Mouse (Mus musculus) CH12.LX (cell line): ENCODE results near the gene Lgals4. TPM values are rescaled to one million over a fixed set of nuclear protein-coding genes. Genes with fewer than 3 reads are reported as not detected.
A peak's percentile ranks its signal among the peaks of the same experiment; 100 is the strongest.

Experiments used
- DNase-seq: peaks from one replicate; pipeline ENCODE4 v3.0.0-alpha.2; 2013; ENCODE audit errors: extremely low read depth
- H3K27ac ChIP-seq: 2 replicates; pipeline ENCODE4 v1.5.1; 2012; ENCODE audit warnings: low read depth, mild to moderate bottlenecking, control low read depth, moderate library complexity; ENCODE audit not compliant: insufficient read depth
- H3K27me3 ChIP-seq: replicated peaks from 2 replicates; pipeline ENCODE3; 2012; ENCODE audit warnings: inconsistent platforms
- H3K36me3 ChIP-seq, 2 experiments: replicated peaks in 1 of 2; 2 replicates each; pipeline versions ENCODE3 to v1.6.1; 2012; ENCODE audit warnings: inconsistent platforms in 1 of 2, low read length in 1 of 2, mild to moderate bottlenecking in 1 of 2, mixed read lengths in 1 of 2, moderate library complexity in 1 of 2; ENCODE audit not compliant: control insufficient read depth in 1 of 2, insufficient read depth in 1 of 2
- H3K4me1 ChIP-seq, 2 experiments: 2 replicates each; pipeline ENCODE4 v1.6.1; 2012; ENCODE audit warnings: inconsistent platforms in 1 of 2, moderate library complexity in 1 of 2; ENCODE audit not compliant: insufficient read depth in 2 of 2, control insufficient read depth in 1 of 2
- H3K4me2 ChIP-seq: 2 replicates; pipeline ENCODE4 v1.6.1; 2012; ENCODE audit warnings: low read depth, mild to moderate bottlenecking, control low read depth; ENCODE audit not compliant: poor library complexity, insufficient read depth, severe bottlenecking
- H3K4me3 ChIP-seq, 3 experiments: fragments of 150-350 bp in 1 of 3; sonication (generic) in 1 of 3; replicated peaks in 1 of 3; 2 replicates each; pipeline versions ENCODE3 to v1.5.1; 2011 to 2012; ENCODE audit warnings: low read depth in 2 of 3, low read length in 2 of 3, mild to moderate bottlenecking in 2 of 3, moderate library complexity in 2 of 3, control low read depth in 1 of 3, improper control_type of control experiment in 1 of 3, inconsistent platforms in 1 of 3, mixed read lengths in 1 of 3; ENCODE audit not compliant: poor library complexity in 1 of 3
- H3K79me2 ChIP-seq: replicated peaks from 2 replicates; pipeline ENCODE4 v1.6.1; 2012; ENCODE audit warnings: mild to moderate bottlenecking, moderate library complexity; ENCODE audit not compliant: control insufficient read depth, poor library complexity, insufficient read depth, severe bottlenecking; ENCODE audit errors: extremely low read depth
- H3K9ac ChIP-seq: 2 replicates; pipeline ENCODE4 v1.6.1; 2012; ENCODE audit warnings: low read depth, mild to moderate bottlenecking, control low read depth, moderate library complexity; ENCODE audit not compliant: insufficient read depth
- H3K9me3 ChIP-seq: replicated peaks from 2 replicates; pipeline ENCODE3; 2012; ENCODE audit warnings: low read length, inconsistent platforms, mixed read lengths
- BHLHE40 ChIP-seq: IDR thresholded peaks from 2 replicates; pipeline ENCODE4 v1.6.1; 2011; ENCODE audit warnings: mild to moderate bottlenecking, low read depth, low read length, improper control_type of control experiment
- CHD1 ChIP-seq: IDR thresholded peaks from 2 replicates; pipeline ENCODE4 v1.6.1; 2012; ENCODE audit warnings: low read depth, low read length, improper control_type of control experiment, inconsistent platforms
- CHD2 ChIP-seq: IDR thresholded peaks from 2 replicates; pipeline ENCODE4 v1.6.1; 2011; ENCODE audit warnings: low read length, improper control_type of control experiment
- CTCF ChIP-seq, 2 experiments: IDR thresholded peaks in 1 of 2; conservative IDR thresholded peaks in 1 of 2; 2 replicates each; pipeline ENCODE4 v1.5.1; 2011 to 2012; ENCODE audit warnings: low read depth in 2 of 2, low read length in 2 of 2, improper control_type of control experiment in 1 of 2, inconsistent platforms in 1 of 2, mild to moderate bottlenecking in 1 of 2, moderate library complexity in 1 of 2
- E2F4 ChIP-seq: IDR thresholded peaks from 2 replicates; pipeline ENCODE4 v1.6.1; 2011; ENCODE audit warnings: low read depth, low read length, improper control_type of control experiment; ENCODE audit not compliant: insufficient replicate concordance
- ELF1 ChIP-seq: IDR thresholded peaks from 2 replicates; pipeline ENCODE4 v1.6.1; 2014; ENCODE audit warnings: low read depth, mild to moderate bottlenecking, inconsistent platforms, low read length, improper control_type of control experiment
- ETS1 ChIP-seq: conservative IDR thresholded peaks from 2 replicates; pipeline ENCODE4 v1.6.1; 2012; ENCODE audit warnings: low read depth, mild to moderate bottlenecking, inconsistent platforms, low read length, improper control_type of control experiment, moderate library complexity
- HCFC1 ChIP-seq: IDR thresholded peaks from 2 replicates; pipeline ENCODE4 v1.6.1; 2012; ENCODE audit warnings: low read depth, mild to moderate bottlenecking, inconsistent platforms, low read length, improper control_type of control experiment
- IRF4 ChIP-seq: IDR thresholded peaks from 2 replicates; pipeline ENCODE4 v1.6.1; 2014; ENCODE audit warnings: low read depth, mild to moderate bottlenecking, inconsistent platforms, low read length, improper control_type of control experiment
- KAT2A ChIP-seq: IDR thresholded peaks from 2 replicates; pipeline ENCODE4 v1.6.1; 2012; ENCODE audit warnings: low read length, improper control_type of control experiment, inconsistent platforms; ENCODE audit not compliant: insufficient replicate concordance
- MAX ChIP-seq: IDR thresholded peaks from 2 replicates; pipeline ENCODE4 v1.6.1; 2011; ENCODE audit warnings: low read length, improper control_type of control experiment
- MAZ ChIP-seq: IDR thresholded peaks from 2 replicates; pipeline ENCODE4 v1.6.1; 2012; ENCODE audit warnings: low read depth, mild to moderate bottlenecking, inconsistent platforms, low read length, improper control_type of control experiment, moderate library complexity
- MEF2A ChIP-seq: IDR thresholded peaks from 2 replicates; pipeline ENCODE4 v1.6.1; 2014; ENCODE audit warnings: low read depth, mild to moderate bottlenecking, inconsistent platforms, low read length, improper control_type of control experiment, borderline replicate concordance
- MXI1 ChIP-seq: IDR thresholded peaks from 2 replicates; pipeline ENCODE4 v1.6.1; 2011; ENCODE audit warnings: mild to moderate bottlenecking, low read depth, low read length, improper control_type of control experiment
- MYC ChIP-seq: IDR thresholded peaks from 2 replicates; pipeline ENCODE4 v1.6.1; 2011; ENCODE audit warnings: low read depth, mild to moderate bottlenecking, improper control_type of control experiment, low read length
- NELFE ChIP-seq: IDR thresholded peaks from 2 replicates; pipeline ENCODE4 v1.6.1; 2011; ENCODE audit warnings: low read depth, low read length, improper control_type of control experiment
- NRF1 ChIP-seq: IDR thresholded peaks from 2 replicates; pipeline ENCODE4 v1.6.1; 2014; ENCODE audit warnings: low read depth, mild to moderate bottlenecking, inconsistent platforms, low read length, improper control_type of control experiment, moderate library complexity
- PAX5 ChIP-seq: IDR thresholded peaks from 2 replicates; pipeline ENCODE4 v1.6.1; 2012; ENCODE audit warnings: low read length, inconsistent platforms, mixed read lengths
- POLR2A ChIP-seq: IDR thresholded peaks from 2 replicates; pipeline ENCODE4 v1.6.1; 2011; ENCODE audit warnings: low read depth, mild to moderate bottlenecking, improper control_type of control experiment, low read length
- POLR2AphosphoS2 ChIP-seq: IDR thresholded peaks from 2 replicates; pipeline ENCODE4 v1.6.1; 2011; ENCODE audit warnings: low read depth, low read length, improper control_type of control experiment
- RAD21 ChIP-seq: IDR thresholded peaks from 2 replicates; pipeline ENCODE4 v1.6.1; 2011; ENCODE audit warnings: low read depth, mild to moderate bottlenecking, low read length, improper control_type of control experiment, moderate library complexity
- SIN3A ChIP-seq: IDR thresholded peaks from 2 replicates; pipeline ENCODE4 v1.6.1; 2012; ENCODE audit warnings: low read length, improper control_type of control experiment, inconsistent platforms
- SMC3 ChIP-seq: IDR thresholded peaks from 2 replicates; pipeline ENCODE4 v1.6.1; 2011; ENCODE audit warnings: low read depth, low read length, improper control_type of control experiment
- TCF12 ChIP-seq: IDR thresholded peaks from 2 replicates; pipeline ENCODE4 v1.6.1; 2014; ENCODE audit warnings: low read depth, mild to moderate bottlenecking, inconsistent platforms, low read length, improper control_type of control experiment
- UBTF ChIP-seq: IDR thresholded peaks from 2 replicates; pipeline ENCODE4 v1.6.1; 2012; ENCODE audit warnings: low read depth, mild to moderate bottlenecking, inconsistent platforms, low read length, improper control_type of control experiment, moderate library complexity
- USF1 ChIP-seq: IDR thresholded peaks from 2 replicates; pipeline ENCODE4 v1.6.1; 2014; ENCODE audit warnings: low read depth, mild to moderate bottlenecking, inconsistent platforms, low read length, improper control_type of control experiment
- ZC3H11A ChIP-seq: IDR thresholded peaks from 2 replicates; pipeline ENCODE4 v1.6.1; 2012; ENCODE audit warnings: low read depth, mild to moderate bottlenecking, inconsistent platforms, low read length, improper control_type of control experiment
- ZMIZ1 ChIP-seq: IDR thresholded peaks from 2 replicates; pipeline ENCODE4 v1.6.1; 2012; ENCODE audit warnings: low read depth, mild to moderate bottlenecking, inconsistent platforms, low read length, improper control_type of control experiment
- ZNF384 ChIP-seq: IDR thresholded peaks from 2 replicates; pipeline ENCODE4 v1.6.1; 2012; ENCODE audit warnings: low read depth, low read length, improper control_type of control experiment, inconsistent platforms
- dilution Hi-C: fragments of 300-500 bp; cut with MboI; formaldehyde crosslinking; loops from 2 replicates; pipeline ENCODE4 v1.14.3; 2020; ENCODE audit warnings: low sequenced_read_pairs; ENCODE audit not compliant: extremely low pct_unique_long_range_greater_than_20kb, extremely low pct_ligation_motif_present
- in situ Hi-C: fragments of 300-500 bp; cut with MboI; formaldehyde crosslinking; loops from 3 replicates; pipeline ENCODE4 v1.14.3; 2019; ENCODE audit warnings: low sequenced_read_pairs, low pct_ligation_motif_present, low pct_unique_long_range_greater_than_20kb, mixed read lengths
- polyA plus RNA-seq: library from polyadenylated mRNA; unstranded; fragments of >175 nt; gene quantifications from 2 replicates; pipeline ENCODE4 v1.2.1, GENCODE M21; 2012; ENCODE audit warnings: low read depth; ENCODE audit not compliant: insufficient read length
- total RNA-seq, 2 experiments: library from RNA; depleted of rRNA; stranded (reverse); fragments of 300-350 nt in 1 of 2; fragments of >200 nt in 1 of 2; gene quantifications; 2 replicates each; pipeline ENCODE4 v1.2.3; 2012 to 2014

Gene Lgals4
- total and polyA plus RNA-seq, 3 experiments: 2.6 to 7.0 (median 6.5) TPM

- TF ChIP-seq IRF4: peak; percentile 6; the same call in 1 of the 2 replicates
Observed at GRCm38 (mm10) chr7:28810107-28811066, 23.3 kb upstream of the Lgals4 start (continued).

GRCm38 (mm10) chr7:28811228-28811627 is 22.4 kb upstream of the Lgals4 start:
- H3K4me1 ChIP-seq: peaks cover 9 to 53% of the 10 kb centered on the region in 2 experiments
- in situ Hi-C loops: no loop called here
- no peaks in the 10 kb centered on the region for H3K9me3 ChIP-seq
- peaks cover 49% of the 10 kb centered on the region for H3K79me2 ChIP-seq
- H3K4me3 ChIP-seq: peak overlapping the region; percentile 74 to 96 (median 78)
- TF ChIP-seq E2F4 (peak; percentile 77; the same call in 1 of the 2 replicates), MAX (peak; percentile 96), IRF4 (no peak), POLR2A (peak; percentile 3; the same call in 1 of the 2 replicates), TCF12 (no peak), NELFE (peak; percentile 41; the same call in 1 of the 2 replicates), ZMIZ1 (no peak), KAT2A (0 out of 2 replicates have a peak, but pooled peaks have one; percentile 59), POLR2AphosphoS2 (peak; percentile 87; the same call in 1 of the 2 replicates), MYC (peak; percentile 99), ZNF384 (peak; percentile 100), NRF1 (peak; percentile 91), CHD1 (no peak), ZC3H11A (no peak), MAZ (peak; percentile 56; the same call in 1 of the 2 replicates), UBTF (peak; percentile 65; the same call in 1 of the 2 replicates), MEF2A (0 out of 2 replicates have a peak, but pooled peaks have one; percentile 13), ETS1 (no peak), SMC3 (no peak), MXI1 (peak; percentile 91), USF1 (no peak), HCFC1 (peak; percentile 66; the same call in 1 of the 2 replicates), CTCF (conservative IDR thresholded peaks at IDR 0.05 in 1 of 2, IDR thresholded peaks at IDR 0.05 in 1 of 2; ENCODE audit: low read depth in 2 of 2, low read length in 2 of 2) (no peak), BHLHE40 (peak; percentile 86), SIN3A (peak; percentile 66; the same call in 1 of the 2 replicates), RAD21 (no peak), CHD2 (no peak), ELF1 (peak; percentile 64; the same call in 1 of the 2 replicates), PAX5 (no peak)
- H3K9ac ChIP-seq: peak overlapping the region; percentile 100
- peak overlapping the region; percentile 93; the same call in 1 of the 2 replicates for H3K27ac ChIP-seq
- H3K36me3 ChIP-seq: peaks cover 40 to 44% of the 10 kb centered on the region in 2 experiments
- dilution Hi-C loops: no loop called here
- H3K27me3 ChIP-seq: no peaks in the 10 kb centered on the region
- H3K4me2 ChIP-seq: 0 out of 2 replicates have a peak overlapping the region, but pooled peaks have one; percentile 90
- peak; percentile 94 for DNase-seq
